Mouse (Mus musculus) urinary bladder, postnatal 25 days (tissue): ENCODE data around the gene Klhl8.
"Not testable (repeated sequence)": the region's sequence is repeated elsewhere in the genome, so short reads cannot be mapped to it uniquely, and the experiment has no call there.

Source experiments
- DNase-seq: peaks from one replicate; pipeline ENCODE4 v3.0.0; 2022; ENCODE audit warnings: low spot score

The Klhl8 gene

DNA sequence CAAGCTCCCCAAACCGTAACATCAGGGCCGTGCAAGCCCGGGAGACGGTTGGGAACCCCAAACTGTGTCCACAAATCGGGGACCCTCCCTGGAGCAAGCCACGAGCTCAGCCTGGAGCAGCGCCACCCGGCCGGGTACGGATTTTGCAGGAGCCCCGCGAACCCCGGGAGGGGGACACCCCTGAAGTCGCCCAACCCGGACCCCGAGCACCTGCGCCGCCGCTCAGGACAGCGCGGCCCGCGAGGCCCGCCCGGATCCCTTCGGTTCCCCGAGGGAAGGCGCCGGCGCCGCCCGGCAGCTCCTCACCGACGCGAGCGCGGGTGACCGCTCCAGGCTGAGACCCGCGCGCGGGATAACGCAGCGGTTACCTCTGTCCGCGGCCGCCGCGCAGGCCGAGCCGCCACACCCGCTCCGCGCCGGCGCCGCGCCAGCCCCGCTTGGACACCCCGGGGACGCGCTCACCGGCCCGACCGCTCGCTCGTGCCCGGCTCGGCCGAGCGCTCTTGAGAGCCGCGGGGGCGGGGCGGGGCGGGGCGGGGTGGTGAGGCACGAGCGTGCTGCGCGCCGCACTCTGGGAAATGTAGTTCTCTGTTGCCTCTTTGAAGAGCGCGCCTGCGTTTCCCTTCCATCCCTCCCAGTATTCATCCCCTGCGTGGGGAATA lies at the start of gene Klhl8:
Gene Klhl8 (minus strand): TSS at position 512 of the 662 bp plus-strand sequence.
- DNase-seq = peak; percentile 79

DNA sequence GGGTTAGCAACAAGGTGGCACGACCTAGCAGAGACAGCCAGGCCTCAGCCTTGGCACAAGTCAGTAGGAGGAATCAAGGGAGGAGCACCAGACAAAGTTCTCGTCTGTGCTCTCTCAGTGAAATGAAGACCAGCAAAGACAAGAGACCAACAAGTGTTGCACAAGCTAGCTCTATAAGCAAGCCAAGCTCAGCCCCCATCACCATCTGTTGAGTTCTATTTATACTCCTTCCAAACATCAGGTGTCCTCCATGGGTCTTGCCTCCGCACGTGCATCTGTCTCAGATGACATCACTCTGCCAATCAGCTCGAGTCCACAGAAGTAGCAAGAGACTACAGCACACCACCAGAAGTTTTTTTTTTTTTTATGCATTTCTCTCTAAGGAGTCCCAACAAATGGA lies 43.6 kb upstream of the Klhl8 start:
- DNase-seq = no peak

DNA sequence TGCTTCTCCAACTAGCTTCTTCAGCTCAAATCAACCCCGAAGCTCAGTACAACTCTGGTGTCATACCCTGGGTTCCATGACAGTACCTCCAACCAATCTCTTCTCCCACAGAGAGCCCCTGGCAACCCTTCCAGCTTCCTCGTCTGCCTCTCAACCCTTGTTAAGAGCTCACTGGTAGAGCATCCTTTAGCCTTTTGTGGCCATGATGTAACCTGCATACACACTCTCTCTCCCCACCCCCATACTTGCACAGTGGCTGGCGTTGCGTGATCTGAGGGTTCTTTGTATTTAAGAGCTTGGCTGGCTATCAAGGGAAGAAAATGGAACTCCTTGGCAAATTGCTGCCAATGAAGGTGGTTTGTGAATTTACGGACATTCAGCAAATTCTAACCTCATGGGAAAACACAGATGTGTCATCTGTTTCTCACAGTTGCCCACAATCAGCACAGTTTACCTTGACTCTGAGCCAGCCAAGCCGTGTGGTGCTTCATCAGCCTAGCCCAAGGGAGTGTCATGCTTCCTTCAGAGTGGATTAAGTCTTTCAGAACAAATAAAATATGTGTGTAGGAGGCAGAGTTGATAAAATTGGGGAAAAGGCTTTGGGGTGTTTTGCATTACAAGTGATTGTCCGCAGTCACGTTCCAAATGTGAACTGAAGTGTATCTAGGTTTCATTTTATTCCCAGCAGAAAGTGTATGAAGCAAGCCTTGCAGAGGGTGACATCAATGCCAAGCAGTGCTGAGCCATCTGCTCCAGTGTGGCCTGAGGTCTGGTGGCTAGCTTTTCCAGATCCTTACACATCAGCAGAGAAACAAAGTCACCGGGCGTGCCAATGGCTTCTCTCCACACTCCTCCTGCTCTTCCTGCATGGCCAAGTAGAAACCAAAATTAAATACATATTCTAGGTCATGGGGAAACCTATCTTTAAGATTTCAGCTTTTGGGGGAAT lies 42.4 kb upstream of the Klhl8 start:
- DNase-seq = no peak

DNA sequence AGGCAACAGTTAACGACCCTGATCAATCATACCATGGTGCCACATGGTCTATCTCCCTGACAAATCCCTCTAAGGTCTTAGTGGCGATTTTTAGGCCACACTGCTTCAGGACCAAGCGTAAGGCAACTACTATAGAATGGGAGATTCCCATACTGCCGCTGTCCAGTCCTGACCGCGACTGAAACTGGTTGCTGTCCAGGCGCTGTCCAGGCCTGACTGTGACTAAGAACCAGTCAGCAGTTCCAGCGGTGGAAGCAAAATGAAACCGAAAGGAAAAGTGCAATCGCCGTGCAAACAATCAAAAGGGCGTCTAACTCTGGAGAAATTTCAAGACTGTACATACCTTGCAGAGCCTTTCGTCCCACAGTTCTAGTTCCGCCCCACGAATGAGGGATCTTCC lies 39.1 kb upstream of the Klhl8 start:
- not testable (repeated sequence) for DNase-seq

DNA sequence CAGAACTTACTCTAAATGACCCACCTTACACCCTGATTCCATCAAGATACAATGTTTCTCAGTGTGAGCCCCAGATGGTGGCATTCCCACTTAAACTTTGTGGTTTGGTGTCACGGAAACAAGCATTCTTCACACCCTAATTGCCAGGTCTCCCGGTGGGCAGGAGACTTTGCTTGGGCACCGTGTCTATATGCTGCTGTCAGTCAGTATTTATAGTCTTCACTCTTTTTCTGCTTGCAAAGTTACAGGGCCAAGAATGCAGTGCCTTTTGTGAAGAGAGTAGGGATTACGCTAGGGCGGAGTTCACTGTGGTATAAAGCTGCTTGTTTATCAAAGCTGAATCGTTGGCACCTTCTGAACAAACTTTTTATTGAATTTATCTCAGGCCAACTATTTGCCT lies 32.1 kb upstream of the Klhl8 start:
- no peak for DNase-seq

DNA sequence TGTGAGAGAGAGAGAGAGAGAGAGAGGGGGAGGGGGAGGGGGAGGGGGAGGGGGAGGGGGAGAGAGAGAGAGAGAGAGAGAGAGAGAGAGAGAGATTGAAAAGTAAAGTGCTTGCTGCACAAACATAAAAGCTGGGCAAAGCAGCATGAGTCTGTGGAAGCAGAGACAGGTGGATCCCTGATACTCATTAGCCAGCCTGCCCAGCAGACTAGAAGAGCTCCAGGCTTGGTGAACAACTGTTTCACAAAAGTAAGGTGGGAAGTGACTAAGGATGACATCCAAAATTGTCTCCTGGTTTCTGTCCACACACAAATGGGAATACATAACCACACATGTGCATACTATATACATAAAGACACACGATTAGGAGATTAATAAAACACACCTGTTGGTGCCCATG lies 28.8 kb upstream of the Klhl8 start:
- no peak for DNase-seq

DNA sequence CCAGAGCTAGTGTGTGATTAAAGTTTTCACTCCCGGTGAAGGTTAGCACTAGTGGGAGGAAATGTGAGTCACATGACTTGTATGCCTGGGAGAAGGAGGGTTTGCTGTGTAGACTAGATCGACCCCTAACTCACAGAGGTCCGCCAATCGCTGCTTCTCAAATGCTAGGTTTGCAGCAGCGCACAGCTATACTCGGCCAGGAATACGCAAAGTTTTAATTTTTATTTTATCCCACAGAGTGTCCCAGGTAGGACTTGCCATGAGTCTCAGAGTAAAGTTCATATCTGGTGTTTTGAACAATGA lies 28.2 kb upstream of the Klhl8 start:
- DNase-seq = no peak

DNA sequence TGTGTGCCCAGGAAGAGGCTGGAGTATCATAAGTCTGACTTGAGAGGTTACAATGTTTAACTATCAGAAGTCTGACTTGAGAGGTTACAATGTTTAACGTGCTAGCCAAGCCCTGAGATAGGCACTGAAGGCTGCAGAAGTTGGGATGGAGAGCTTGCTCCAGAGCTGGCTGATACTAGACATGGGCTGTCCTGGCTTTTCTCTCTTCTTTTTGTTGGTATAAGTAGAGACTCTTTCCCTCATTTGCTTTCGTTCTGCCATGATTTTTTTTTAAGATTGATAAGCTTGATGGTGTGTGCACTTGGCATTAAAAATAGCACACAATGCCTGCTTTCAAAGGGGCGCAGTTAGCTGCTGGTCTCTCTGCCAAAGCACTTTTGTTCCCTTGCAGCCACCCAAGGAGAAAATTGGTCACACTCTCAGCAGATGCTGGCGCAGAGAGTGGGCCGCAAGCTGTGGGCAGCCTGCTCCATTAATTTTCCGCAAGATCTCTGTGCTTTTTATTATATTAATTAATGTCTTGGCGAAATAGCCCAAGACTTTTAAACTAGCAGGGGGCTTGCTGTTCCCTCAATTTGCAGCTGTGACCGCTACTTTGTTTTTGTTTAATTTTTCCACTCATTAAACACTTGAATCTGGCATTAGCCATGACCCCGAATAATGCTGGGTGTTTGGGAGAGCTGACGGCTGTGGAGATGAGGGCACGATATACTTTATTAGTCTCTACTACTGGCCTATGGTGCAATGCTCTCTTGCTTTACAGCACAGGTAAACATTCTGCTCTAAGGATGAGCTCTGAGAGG lies 27.7 kb upstream of the Klhl8 start:
- no peak for DNase-seq

DNA sequence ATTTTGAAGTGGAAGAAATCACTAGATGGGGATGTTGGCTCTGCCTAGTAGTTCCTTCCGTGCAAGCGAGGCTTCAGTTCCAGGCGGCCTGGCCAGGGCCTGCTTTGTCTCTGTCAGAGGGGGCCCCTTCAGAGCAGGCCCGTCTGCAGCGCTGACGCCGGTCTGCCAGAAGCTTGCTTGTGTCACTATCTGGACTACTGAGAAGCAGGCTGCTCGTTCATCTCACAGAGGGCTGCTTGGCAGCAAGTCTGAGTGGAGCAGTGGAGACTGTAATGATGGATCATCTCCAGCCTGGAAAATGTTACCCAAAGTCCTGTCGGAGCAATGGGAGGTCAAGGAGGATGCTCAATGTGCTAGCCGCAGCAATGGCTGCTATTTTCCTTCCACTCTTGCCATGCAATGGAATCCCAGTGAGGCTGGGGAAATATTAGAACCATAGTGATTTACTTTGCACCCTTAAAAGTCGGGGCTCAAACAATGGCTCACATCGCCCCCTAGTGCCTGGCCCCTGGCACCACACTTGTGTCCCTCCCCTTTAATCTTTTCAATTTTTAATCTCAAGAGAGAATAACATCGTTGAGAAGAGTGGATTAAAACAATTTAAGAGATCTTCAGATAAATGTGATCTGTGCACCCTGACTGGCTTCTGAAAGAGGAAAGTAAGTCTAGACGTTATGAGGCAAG lies 26.0 kb upstream of the Klhl8 start:
- DNase-seq = no peak

DNA sequence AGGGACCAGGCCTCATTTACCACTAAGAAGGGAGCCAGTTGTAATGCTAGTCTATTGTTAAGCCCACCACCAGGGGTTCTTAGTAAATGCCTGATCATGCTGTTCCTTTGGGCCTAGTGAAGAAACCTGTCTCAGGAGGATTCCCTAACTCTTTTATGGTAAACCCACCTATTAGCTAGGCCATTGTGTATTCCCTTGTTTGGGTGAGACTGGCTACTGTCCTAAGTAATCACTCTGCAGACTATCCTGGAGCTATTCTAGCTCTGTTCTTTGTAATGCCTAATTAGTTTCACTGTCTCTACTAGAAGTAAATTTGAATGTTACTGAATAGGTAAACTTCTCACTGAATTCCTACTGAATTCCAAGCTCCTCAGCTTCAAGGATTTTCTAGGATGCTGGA lies 20.9 kb upstream of the Klhl8 start:
- not testable (repeated sequence) for DNase-seq

DNA sequence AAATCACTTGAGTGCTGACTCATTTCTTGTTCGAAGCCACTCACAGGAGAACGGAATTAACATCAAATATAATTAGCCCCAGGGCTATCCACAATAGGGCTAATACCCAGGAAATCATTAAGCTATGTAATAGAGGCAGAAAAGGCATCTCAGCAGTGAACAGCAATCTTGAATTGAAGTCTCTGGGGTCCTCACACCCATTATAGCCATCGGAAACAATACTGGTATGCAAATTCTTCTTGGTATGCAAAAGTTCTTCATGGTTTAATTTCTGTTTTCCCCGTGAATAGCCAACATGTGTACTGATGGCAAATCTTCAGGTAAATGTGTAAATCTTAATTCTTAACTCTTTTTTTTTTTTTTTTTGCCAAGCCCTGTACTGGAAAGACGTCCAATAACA lies 19.5 kb upstream of the Klhl8 start:
- no peak for DNase-seq

DNA sequence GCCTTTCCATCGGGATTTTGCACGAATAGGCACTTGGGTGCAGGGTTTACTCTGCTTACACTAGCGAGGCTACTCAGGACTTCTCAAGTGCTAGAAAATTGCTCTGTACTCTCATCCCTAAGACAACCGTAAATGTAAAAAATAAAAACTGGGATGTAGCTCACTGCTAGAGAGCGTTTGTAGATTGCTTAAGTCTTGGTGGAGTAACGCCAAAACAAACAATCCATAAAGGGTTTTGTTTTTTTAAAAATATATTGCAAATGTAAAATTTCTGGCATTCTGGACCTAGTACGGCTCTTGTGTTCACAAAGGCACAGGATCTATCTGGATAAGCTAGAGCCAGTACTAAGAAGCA lies 17.1 kb upstream of the Klhl8 start:
- DNase-seq = no peak

DNA sequence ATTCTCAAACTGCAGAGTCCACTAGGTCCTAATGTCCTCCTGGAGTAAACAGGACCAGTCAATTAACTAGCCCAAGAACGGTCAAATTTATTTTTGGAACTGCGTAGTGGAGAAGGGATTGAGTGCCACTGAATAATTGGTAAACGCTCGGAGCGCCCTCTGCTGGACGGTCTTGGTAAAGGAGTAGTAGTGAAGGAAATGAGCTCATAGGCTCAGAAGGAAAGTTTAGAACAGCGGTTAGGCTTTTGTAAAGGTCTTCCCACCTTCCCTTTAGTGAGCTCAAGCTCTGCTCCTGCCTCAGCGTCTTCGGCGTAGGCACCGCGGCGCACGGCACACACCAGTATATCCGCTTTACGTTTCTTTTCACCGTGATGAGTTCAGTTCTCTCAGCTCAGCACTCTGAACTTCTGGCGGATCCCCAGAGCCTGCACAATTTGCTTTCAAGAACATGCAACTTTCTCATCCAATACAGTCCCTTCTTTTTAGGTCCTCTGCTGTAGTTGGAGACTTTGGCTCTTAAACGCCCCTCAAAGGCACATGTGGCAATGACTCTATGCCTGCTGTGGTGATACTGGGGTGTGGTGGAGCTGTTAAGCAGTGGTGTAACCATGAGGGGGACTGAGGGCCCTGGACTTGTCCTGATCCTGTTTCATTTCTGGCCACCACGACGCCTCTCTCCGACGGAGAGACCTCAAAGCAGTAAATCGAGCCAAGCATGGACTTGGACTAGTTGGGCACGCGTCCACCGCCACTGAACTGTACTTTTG lies 16.6 kb upstream of the Klhl8 start:
- peak; percentile 96 for DNase-seq

DNA sequence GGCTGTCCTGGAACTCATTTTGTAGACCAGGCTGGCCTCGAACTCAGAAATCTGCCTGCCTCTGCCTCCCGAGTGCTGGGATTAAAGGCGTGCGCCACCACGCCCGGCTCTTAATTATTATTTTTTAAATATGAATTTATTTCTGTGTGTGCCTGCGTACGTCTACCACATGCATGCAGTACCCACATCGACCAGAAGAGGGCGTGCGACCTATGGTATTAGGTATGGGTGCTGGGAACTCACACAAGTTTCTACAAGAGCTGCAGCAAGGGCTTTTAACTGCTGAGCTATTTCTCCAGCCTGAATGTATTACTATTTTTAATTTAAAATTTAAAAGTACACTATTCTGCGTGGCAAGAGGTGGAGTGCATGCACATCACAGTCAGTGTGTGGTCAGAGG lies 15.3 kb upstream of the Klhl8 start:
- no peak for DNase-seq

DNA sequence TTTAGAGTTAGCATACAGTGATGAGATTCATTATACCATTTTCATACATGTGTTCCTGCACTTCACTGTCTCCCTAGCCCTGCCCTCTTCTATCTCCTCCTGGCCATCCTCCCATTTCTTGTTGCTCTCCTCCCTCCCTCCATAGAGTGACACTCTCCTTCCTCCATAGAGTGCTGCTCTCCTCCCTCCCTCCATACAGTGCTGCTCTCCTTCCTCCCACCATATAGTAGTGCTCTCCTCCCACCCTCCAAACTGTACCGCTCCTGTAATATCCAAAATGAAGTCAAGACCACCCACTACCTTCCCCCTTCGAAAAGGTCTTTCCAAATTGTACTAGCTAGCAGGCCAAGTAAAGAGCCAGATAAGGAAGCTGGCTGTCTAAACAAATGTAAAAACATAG lies 12.7 kb upstream of the Klhl8 start:
- DNase-seq = no peak

DNA sequence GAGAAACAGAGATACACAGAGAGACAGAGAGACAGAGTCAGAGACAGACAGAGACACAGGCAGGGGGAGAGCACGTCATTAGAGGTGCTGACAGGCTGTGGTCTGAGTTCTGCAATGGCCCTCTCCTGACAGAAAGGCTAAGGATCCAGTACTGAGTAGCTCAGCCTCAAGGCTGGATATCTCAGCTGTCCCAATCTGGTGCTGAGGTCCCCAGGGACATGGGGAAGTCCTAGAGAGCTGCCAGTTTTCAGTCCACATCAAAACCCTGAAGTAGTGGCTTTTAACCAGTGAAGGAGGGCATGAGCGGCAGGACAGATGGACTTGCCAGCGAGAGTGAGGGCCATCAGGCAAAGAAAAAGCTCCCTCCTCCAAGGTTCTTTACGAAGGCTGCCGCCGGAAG lies 12.0 kb upstream of the Klhl8 start:
- DNase-seq = no peak

DNA sequence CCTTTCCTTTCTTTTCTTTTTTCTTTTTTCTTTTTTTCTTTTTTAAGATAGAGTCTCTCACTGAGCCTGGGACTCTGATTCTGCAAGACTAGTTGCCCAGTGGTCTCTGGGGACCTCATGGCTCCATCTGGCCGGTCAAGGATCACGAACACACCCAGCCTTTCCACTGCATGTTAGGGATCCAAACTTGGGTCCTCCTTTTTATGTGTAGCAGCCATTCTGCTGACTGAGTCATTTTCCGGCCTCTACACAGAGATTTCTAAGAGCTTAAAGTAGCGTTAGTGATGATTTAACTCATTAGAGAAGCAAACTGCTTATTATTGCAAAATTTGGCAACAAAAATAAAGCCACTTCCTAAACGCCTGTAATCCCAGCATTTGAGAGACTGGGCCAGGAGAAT lies 11.4 kb upstream of the Klhl8 start:
- DNase-seq = no peak

DNA sequence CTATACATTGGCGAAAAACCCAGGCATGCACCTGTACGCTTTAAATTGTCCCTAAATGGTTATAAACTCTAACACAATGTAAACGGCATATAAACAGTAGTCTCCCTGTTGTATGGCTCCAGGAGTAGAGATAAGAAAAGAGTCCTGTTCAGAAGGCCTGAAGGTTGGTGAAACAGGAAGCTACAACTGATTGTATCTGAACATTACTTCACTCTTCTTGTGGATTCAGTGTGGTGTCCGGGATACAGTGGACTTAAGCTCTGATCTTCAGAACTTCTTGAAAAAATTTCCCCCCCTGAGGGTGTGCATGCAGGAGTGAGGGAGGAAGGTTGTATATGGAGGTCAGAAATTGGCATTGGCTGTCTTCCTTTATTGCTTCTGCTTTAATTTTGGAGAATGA lies 8.4 kb upstream of the Klhl8 start:
- DNase-seq = no peak

DNA sequence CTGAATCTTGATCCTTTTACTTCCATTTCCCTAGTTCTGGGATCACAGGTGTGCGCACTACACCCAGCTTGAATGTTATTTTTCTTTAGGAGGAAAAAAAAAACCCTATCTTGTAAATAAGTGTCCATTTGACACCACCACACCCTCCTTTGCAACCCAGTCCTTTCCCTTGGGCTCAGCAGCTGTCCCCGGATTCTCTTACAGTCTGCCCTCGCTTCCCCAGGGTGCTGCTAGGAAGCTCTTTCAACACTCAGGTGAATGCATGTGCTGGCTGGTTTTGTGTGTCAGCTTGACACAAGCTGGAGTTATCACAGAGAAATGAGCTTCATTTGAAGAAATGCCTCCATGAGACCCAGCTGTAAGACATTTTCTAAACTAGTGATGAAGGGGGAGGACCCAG lies 7.2 kb upstream of the Klhl8 start:
- no peak for DNase-seq

DNA sequence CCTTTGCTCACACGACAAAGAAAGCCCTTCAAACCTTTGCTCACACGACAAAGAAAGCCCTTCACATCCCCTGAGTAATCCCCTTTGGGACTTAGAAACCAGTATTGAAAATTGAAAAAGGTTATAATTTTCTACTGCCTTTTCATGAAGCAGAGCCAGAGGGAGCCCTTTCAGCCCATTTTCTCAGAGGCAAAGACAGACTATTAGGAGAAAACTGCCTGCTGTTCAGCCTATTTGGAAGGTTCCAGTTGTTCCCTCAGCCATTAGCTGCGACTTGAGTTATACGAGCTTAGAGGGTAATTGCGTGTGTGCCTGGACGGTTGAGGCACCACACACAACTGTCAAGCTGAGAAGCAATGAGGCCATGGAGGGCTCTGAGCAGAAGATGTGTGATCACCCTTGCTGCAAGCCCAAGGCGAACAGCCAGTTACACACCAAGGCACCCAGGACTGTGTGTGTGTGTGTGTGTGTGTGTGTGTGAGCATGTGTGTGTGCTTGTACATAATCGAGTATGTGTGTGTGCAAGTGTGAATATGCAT lies 6.4 kb upstream of the Klhl8 start:
- no peak for DNase-seq

DNA sequence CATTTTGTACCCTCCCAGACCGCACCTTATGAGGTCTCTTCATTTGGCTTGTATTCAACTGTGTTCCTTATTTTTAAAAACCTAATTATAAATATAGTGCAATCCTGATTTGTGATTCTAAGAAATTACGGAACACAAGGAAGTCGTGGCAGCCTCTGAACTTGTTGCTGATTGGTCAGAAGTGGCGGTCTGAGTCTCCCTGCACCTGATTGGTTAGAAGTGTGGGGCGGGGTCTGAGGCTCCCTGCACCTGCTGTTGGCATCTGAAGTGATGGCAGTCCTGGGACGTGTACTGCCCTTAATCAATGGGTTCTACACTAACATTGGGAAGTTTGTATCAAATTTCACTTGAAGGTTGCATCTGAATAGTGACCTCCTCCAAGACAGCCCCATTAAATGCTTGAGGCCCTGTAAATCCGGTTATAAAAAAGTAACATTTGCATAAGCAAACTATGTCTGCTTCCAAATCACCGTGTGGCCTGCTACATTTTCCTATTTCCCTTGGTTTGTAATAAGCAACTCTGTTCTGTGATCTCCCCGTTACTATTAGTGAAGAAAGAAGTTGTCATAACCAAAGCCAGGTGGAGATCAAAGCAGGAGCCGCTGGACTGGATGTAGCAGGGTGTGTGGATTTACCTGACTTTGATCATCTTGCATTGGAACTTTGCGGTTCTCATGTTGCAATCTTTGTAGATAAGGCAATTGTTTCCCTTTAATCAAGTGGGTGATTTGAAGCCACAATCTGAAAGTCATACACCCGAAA lies 5.7 kb upstream of the Klhl8 start:
- no peak for DNase-seq
